Mouse (Mus musculus) splenic B cell, adult 2 months (primary cell): ENCODE data around the gene Fpgs.

ENCODE experiments used
- DNase-seq: peaks from one replicate; pipeline ENCODE4 v3.0.0-alpha.2; 2011; ENCODE audit warnings: low read depth, low spot score
- H3K27me3 ChIP-seq: 2 replicates; pipeline ENCODE4 v1.6.1; 2012; ENCODE audit warnings: mild to moderate bottlenecking, low read length, moderate library complexity, mixed read lengths; ENCODE audit not compliant: control insufficient read depth, poor library complexity, insufficient read depth, severe bottlenecking
- H3K36me3 ChIP-seq: 2 replicates; pipeline ENCODE4 v1.6.1; 2012; ENCODE audit warnings: mild to moderate bottlenecking, low read length, moderate library complexity, mixed read lengths; ENCODE audit not compliant: control insufficient read depth, poor library complexity, insufficient read depth, severe bottlenecking

Fpgs gene

DNA sequence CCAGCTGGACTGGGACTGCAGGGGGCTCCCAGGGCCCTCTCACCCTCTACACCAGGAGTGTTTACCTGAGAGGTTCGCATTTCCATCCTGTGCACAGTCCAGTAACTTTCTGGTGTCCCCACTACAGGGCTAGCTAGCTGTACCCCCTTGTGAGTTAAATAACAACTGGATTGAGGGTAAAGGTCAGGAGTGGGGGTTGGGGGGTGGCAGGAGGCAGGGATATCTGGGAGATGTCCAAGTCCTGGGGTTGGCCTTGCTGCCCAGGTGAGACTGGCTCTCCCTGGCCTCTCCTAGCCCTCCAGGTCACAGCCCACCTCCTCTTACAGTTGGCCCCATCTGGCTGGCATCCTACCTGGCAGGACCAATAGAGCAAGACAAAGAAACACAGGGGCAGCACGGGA is at the start of gene Fpgs:
Gene Fpgs, minus strand, starts transcription at position 125 of the 401 bp plus-strand sequence.
- peaks cover 12% of the 10 kb centered on the region for H3K36me3 ChIP-seq
- no peaks in the 10 kb centered on the region for H3K27me3 ChIP-seq
- DNase-seq = no peak

DNA sequence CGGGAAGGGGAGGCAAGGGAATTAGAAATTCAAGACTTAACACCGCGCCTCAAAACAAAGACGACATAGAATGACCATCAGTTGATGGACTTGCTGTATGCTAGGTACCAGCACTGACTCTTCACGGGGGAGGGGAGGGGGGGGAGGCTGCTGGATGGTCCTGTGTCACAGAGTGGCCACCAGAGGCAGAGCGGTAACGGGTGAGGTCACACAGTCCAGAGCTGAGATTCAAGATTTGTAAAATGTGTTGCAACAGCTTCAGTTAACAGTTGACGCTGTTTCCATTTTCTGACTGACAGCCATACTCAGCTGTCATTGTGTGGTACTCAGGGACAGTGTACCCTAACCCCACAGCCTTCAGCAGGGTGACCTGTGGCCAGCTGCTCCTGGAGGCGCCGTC is 48.2 kb upstream of the Fpgs start:
- DNase-seq = no peak
- Histone ChIP-seq H3K27me3 (no peaks in the 10 kb centered on the region), H3K36me3 (peaks cover 25% of the 10 kb centered on the region)

DNA sequence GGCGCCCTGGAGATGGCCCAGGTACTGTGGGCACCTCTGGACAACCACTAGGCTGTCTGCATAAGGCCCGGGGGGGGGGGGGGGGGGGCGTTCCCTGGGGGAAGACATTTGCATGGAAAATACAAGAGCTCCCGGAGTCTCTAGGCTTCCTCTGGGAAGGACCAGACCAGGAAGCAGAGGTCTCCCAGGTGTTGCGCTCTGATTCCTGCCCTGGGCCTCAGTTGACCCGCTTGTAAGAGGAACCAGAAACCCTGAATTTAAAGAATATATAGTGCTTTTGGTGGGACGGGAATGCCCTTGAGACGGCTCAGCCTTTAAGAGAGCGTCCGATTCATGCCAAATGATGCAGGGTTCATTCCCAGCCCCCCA is 47.7 kb upstream of the Fpgs start:
- H3K36me3 ChIP-seq = peaks cover 29% of the 10 kb centered on the region
- DNase-seq = no peak
- H3K27me3 ChIP-seq = no peaks in the 10 kb centered on the region

DNA sequence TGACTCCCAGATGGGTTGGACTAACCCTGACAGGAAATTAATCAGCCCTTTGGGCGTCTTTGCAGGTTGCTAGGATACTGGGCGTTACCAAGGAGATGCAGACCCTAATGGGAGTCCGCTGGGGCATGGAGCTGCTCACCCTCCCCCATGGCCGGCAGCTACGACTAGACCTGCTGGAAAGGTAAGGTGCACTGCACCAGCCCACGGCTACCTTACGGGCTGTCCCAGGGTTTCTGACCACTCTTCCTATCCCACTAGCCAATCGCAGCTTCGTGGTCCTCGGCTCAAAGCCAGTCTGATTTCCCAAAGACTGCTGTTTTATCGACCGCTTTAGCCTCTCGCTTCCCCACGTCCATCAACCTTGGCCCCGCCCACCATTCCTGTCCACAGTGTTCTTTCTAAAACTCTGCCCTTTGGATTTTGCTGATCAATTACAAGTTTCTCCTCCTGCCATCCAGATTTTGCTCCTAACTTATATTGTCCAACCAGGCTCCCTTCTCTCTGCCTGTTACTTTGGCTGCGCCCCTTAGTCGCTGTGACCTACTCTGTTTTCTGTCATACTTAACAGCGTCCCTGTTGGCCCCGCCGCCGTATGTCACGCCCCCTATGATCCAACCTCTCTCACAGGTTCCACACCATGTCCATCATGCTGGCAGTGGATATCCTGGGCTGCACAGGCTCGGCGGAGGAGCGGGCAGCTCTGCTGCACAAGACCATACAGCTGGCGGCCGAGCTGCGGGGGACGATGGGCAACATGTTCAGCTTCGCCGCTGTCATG is 47.1 kb upstream of the Fpgs start:
- DNase-seq = no peak
- Histone ChIP-seq H3K27me3 (no peaks in the 10 kb centered on the region), H3K36me3 (peaks cover 29% of the 10 kb centered on the region)

DNA sequence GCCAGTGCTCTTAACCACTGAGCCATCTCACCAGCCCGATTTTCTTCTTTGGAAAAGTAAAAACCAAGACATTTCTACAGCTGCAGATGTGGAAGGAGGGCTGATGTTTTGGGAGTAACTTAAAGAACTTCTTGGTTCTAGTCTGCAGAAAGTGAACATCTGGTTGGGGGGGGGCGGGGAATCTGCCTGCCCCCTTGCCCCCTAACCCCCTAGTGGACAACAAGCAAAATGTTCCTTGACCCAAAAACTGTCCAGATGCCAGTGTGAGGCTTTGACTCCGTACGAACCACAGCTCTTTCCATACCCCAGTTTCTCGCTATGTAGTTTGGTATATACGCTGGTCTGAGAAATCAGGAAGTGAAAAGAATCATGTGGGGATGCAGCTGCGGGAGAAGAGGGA is 46.3 kb upstream of the Fpgs start:
- Histone ChIP-seq H3K27me3 (no peaks in the 10 kb centered on the region), H3K36me3 (peaks cover 29% of the 10 kb centered on the region)
- peak; percentile 27 for DNase-seq

DNA sequence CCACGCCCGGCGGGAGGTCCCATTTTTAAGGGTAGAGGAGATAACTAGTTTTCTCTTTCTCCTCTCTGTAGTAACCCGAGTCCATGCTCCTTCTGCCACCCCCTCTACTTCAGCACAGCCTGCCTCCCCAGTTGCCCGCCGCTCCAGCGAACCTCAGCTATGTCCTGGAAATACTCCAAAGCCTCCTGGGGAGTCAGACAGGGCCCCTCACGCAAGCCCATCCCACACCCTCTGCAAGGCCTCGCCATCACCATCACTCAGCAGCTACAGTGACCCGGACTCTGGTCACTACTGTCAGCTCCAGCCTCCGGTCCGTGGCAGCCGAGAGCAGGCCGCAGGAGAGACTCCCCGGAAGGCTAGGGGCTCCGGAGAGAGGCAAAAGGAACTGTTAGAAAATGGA is 45.1 kb upstream of the Fpgs start:
- H3K36me3 ChIP-seq = peaks cover 27% of the 10 kb centered on the region
- no peaks in the 10 kb centered on the region for H3K27me3 ChIP-seq
- no peak for DNase-seq

DNA sequence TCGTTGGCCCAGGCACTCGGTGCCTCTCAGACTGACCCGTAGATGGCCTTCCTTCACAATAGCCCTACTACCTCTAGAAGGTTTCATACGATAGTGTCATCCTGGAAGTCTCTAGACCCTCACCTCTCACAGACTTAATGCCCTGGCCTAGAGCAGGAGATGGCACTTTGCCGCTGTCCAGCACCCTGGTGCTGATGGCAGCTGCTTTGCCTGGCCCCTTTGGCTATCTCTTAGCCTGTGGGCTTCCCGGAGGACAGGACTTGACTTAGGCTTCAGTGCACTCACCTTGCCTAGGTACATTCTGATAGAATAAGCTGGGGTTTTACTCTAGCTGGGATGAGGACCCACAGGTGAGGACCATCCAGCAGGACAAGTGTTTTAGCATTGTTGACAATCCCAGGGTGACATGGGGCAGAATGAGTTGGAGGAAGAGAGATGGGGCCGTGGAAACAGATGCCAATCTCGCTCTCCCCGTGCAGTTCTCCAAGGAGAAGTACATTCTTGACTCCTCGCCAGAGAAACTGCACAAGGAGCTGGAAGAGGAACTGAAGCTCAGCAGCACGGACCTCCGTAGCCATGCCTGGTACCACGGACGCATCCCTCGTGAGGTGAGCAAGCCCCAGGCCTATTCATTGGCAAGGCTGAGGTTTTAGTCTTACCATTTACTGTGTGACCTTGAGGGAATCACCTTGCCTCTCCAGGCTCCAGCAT is 40.5 kb upstream of the Fpgs start:
- peaks cover 17% of the 10 kb centered on the region for H3K36me3 ChIP-seq
- DNase-seq = no peak
- H3K27me3 ChIP-seq = no peaks in the 10 kb centered on the region

DNA sequence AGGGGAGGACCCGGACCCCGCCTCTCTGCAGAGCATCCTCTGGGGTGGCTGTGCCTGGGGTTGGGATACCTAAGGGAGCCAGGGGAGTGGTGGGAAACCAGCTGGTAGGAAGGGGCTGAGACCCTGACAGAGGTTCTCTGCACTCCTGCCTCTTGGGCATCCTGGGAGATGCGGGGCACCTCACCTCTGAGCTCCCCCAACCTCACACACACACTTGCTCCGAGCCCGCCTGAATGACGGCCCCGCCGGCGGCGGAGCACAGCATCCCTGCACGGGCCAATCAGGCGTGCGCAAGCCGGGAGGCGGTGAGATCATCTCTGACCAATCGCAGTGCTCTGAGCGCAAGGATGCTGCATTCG is 38.2 kb upstream of the Fpgs start:
- no peak for DNase-seq
- Histone ChIP-seq H3K36me3 (peaks cover 15% of the 10 kb centered on the region), H3K27me3 (no peaks in the 10 kb centered on the region)

DNA sequence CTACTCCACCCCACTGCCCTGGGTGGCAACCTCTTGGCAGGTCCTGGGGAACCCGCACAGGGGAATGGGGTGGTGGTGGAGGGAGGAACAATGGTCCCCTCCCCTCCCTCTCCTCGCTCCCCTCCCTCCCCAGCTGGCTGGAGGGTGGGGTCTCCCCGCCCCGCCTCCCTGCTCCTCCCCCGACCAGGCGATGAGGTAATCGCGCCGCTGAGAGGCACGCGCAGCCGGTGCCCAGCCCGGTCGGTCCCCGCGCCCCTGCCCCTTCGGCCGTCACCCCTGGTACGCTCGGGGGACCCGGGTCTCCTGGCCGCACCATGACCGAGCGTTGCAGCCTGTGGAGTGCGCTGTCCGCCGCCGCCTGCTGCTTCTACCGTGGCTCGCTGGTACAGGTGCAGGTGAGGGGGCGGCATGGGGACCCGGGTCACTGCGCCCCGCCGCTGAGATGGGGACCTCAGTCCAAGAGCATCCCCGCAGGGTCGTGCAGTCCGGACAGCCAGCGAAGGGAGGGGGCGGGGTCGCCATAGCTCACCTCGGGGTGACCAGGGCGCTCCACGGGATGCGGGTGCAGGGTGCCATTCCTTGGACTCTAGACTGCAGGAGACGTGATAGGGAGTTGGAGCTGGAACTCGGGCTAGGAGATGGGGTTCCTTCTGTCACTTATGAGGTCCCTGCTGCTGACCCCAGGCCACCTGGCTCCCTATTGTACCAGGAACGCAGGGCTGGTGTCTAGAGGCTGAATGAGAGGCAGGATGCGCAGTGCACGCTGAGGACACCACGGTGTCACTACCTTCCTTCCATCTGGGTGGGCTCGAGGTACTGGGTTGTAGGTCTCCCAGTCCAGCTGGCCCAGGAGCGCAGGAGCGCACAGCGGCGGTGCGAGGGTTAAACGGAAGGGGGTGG is 37.6 kb upstream of the Fpgs start:
- DNase-seq = no peak
- H3K36me3 ChIP-seq = peaks cover 11% of the 10 kb centered on the region
- H3K27me3 ChIP-seq = no peaks in the 10 kb centered on the region

DNA sequence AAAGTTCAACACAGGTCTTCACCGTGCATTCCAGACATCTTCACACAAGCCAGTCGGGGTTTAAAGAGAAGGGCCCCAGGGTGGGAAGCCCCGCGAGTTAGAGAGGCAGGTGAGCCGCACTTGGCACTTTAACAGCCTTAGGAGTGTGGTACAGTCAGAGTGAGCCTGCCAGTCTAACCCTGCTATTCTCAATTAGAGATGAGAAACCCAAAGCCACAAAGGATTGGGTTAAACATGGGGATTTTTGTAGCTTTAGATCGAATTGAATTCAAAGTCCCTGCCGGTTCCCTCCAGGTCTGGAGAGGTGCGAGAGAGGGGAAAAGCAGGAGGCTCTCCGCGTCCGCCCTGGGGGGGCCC is 36.9 kb upstream of the Fpgs start, which contains the start of gene 6330409D20Rik:
Gene 6330409D20Rik, minus strand, starts transcription at position 101 of the 357 bp plus-strand sequence.
- H3K27me3 ChIP-seq = no peaks in the 10 kb centered on the region
- no peak for DNase-seq

DNA sequence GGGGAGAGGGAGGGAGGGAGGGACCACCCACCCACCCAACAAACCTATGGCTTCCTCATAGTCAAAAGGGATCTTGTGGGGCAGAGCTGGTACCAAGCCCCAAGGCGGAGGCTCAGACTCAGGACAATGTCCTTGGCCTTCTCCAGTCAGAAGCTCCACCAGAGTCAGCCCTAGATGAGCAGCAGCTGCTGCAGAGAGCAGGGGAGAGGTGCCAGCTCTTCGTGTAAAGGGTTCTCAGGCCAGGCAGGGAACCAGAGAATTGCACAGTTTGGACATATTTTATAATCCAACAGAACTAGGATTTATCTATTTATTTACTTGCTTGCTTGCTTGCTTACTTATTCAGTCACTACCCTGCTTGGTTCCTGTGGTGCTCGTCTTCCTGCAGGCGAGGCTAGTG is 35.4 kb upstream of the Fpgs start:
- no peak for DNase-seq
- Histone ChIP-seq H3K36me3 (peaks cover 8% of the 10 kb centered on the region), H3K27me3 (no peaks in the 10 kb centered on the region)

More for the DNA sequence above, 36.9 kb upstream of the Fpgs start, which contains the start of gene 6330409D20Rik:
- peaks cover 11% of the 10 kb centered on the region for H3K36me3 ChIP-seq

DNA sequence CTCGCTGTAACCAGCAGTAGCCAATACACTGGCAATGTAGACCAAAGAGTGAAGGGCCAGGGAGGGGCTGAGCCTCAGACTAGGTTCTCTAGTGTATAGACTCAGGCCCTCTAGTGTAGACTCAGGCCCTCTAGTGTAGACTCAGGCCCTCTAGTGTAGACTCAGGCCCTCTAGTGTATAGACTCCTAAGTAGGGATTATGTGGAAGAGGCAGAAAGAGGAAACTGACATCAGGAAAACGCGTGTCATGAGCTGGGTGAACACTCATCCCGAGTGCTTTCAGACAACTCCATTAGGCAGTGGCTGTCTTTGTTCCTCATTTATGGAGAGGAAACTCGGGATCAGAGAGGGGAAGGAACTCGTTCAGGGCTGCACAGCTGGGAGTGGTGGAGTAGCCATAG is 33.1 kb upstream of the Fpgs start:
- H3K36me3 ChIP-seq = peaks cover 4% of the 10 kb centered on the region
- H3K27me3 ChIP-seq = no peaks in the 10 kb centered on the region
- DNase-seq = no peak

DNA sequence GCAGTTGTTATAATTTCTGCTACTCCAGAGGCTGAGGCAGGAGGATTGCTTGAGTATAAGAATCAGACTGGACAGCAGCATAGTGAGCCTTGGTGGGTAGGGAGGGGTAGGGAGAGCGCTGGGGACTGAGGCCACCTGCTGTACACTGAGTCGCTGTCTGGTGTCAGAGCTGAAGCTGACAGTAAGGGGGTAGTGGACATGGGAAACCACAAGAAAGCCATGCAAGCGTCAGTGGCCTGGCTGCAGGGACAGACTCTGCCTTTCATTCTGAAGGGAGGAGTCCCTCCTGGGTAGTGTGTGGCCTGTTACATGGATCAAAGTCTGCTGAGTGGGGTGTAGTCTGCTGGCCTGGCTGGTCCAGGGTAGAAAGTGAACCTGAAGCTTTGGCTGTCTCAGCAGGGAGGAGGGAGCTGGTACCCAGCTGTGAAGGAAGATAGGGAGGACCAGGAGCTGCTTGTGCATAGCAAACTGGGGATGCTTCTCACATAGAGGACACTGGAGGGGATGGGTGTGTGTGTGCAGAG is 32.4 kb upstream of the Fpgs start:
- peaks cover 3% of the 10 kb centered on the region for H3K36me3 ChIP-seq
- DNase-seq = no peak

DNA sequence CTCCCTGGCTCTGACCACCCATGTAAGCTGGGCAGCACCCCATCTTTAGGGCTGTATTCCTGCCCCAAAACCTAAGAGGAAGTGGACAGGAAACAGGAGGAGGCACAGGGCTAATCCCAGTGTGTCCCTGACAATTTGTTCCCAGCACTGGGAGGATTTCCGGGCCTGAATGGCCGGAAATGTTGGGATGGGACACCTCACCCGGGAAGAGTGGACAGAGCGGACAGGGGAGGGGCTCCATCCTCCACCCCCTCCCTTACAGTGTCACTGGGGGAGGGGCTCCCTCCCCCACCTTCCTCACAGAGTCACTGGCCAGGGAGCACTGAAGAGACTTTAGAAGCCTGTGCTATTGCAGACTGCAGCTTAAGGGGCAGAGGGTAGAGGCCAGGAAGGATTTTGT is 31.0 kb upstream of the Fpgs start:
- DNase-seq = no peak
- Histone ChIP-seq H3K36me3 (peaks cover 1% of the 10 kb centered on the region), H3K27me3 (no peaks in the 10 kb centered on the region)

More for the DNA sequence above, 32.4 kb upstream of the Fpgs start:
- H3K27me3 ChIP-seq = no peaks in the 10 kb centered on the region
